Mouse (Mus musculus) olfactory bulb, adult 2 months (tissue): ENCODE results near the gene Ntn5.

Source experiments
- CTCF ChIP-seq: fragments of 200-500 bp; IDR thresholded peaks from 2 replicates; pipeline ENCODE4 v1.5.1; 2012; ENCODE audit warnings: low read depth, mild to moderate bottlenecking, low read length, moderate library complexity; ENCODE audit not compliant: insufficient read depth
- POLR2A ChIP-seq: fragments of 200-500 bp; IDR thresholded peaks from 2 replicates; pipeline ENCODE4 v1.6.1; 2012; ENCODE audit warnings: mild to moderate bottlenecking, low read depth, low read length, moderate library complexity; ENCODE audit not compliant: insufficient read depth

DNA sequence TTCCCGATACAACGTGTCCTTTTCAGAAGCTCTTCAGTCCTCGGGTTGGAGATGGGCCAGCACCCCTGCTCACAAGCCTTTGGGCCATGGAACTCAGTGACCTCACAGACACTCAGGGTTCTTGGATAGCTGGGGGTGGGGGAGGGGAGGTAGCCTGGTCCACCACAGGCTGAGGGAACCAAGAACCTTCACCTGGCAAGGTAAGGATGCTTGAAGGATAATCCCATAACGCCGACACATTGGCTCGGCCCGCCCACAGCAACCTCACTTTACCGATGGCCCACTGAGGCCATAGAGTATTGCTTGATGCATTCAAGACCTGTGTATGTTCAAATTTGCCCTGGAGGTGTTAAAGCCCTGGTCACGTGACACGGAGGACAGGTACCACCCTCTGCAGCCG lies 41.9 kb downstream of the Ntn5 start, which contains the start of gene Spaca4:
- TF ChIP-seq CTCF (no peak), POLR2A (no peak)
